Mouse (Mus musculus): ENCODE measurements at regions not wholly inside any gene's neighbourhood (a gene's known extent, or its start where the extent isn't known, plus 50 kb on each side); places are given as distances from the start of the nearest gene placed in this dataset.
"Not testable (repeated sequence)": the region's sequence is repeated elsewhere in the genome, so short reads cannot be mapped to it uniquely, and the experiment has no call there.

DNA sequence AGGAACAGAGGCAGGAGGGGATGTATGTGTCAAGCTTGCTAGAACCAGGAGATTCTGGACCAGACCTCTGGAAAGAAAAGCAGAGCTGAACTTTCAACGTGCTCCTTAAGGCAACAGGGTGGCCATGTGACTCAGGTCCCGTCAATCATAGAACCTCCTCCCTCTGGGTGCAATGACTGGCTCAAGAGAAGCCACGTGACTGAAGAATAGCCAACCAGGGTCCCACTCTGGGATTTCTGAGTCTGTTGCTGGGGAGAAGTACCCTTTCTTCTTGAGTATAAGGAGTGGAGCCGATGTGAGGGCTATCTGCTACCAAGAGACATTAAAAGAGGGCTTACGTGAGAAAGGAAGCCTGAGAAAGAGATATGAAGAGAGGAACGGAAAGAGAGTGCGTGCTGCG is 137.5 kb downstream of the Dicer1 start:
- no peak for DNase-seq (ENCODE audit: low spot score)
- Histone ChIP-seq H3K4me1 (ENCODE audit: control insufficient read depth, insufficient read depth, low read length) (peaks cover 9% of the 10 kb centered on the region; the same call in 1 of the 2 replicates), H3K9me3 (ENCODE audit: control insufficient read depth, low read length) (0 out of 2 replicates have a peak, but pooled peaks cover 7% of the 10 kb centered on the region), H3K36me3 (ENCODE audit: control insufficient read depth, insufficient read depth, low read length) (no peaks in the 10 kb centered on the region), H3K4me3 (ENCODE audit: low read depth, low read length) (no peak overlapping the region), H3K4me2 (ENCODE audit: low read depth, low read length) (no peak overlapping the region), H3K27ac (replicated peaks; ENCODE audit: low read depth, low read length) (no peak overlapping the region), H3K9ac (ENCODE audit: low read depth, low read length) (no peak overlapping the region), H3K27me3 (replicated peaks; ENCODE audit: control insufficient read depth, insufficient read depth, low read length) (no peaks in the 10 kb centered on the region)
- WGBS: 59% methylated on average over 8 of the region's 8 CpGs
- no peak for ATAC-seq (ENCODE audit: low read depth)

- Histone ChIP-seq H3K9ac (ENCODE audit: low read depth, low read length) (no peak overlapping the region), H3K36me3 (ENCODE audit: control insufficient read depth, insufficient read depth, low read length) (no peaks in the 10 kb centered on the region), H3K4me1 (ENCODE audit: control insufficient read depth, insufficient read depth, low read length) (peaks cover 7% of the 10 kb centered on the region; the same call in 1 of the 2 replicates), H3K27ac (replicated peaks; ENCODE audit: low read depth, low read length) (peak overlapping the region; percentile 61), H3K27me3 (replicated peaks; ENCODE audit: control insufficient read depth, insufficient read depth, low read length) (no peaks in the 10 kb centered on the region), H3K4me3 (ENCODE audit: low read depth, low read length) (no peak overlapping the region), H3K9me3 (ENCODE audit: control insufficient read depth, low read length) (0 out of 2 replicates have a peak, but pooled peaks cover 7% of the 10 kb centered on the region), H3K4me2 (ENCODE audit: low read depth, low read length) (peak overlapping the region; percentile 37)
- DNase-seq (ENCODE audit: low spot score) (peak; percentile 78), ATAC-seq (ENCODE audit: low read depth) (0 out of 2 replicates have a peak, but pooled peaks have one; percentile 24)
- 37% methylated on average over 19 of the region's 19 CpGs for WGBS
Observed at GRCm38 (mm10) chr12:104609767-104610166, 136.6 kb upstream of the Gsc start.

DNA sequence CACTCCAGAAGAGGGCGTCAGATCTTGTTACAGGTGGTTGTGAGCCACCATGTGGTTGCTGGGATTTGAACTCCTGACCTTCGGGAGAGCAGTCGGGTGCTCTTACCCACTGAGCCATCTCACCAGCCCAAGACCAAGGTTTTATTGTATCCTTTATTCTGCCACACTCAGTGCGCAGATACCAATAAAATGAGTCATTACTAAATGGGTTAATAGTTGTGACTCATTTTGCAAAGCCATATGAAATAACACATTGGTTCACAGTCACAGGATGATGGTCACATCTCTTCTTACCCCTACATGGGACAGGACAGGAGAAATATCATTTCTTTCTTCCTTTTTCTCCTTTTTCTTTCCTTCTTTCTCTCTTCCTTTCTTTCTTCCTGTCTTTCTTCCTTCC is 135.8 kb upstream of the Gsc start:
- not testable (repeated sequence) for H3K36me3 ChIP-seq (ENCODE audit: control insufficient read depth, insufficient read depth, low read length); H3K4me1 ChIP-seq (ENCODE audit: control insufficient read depth, insufficient read depth, low read length); H3K4me3 ChIP-seq (ENCODE audit: low read depth, low read length); DNase-seq (ENCODE audit: low spot score); H3K9ac ChIP-seq (ENCODE audit: low read depth, low read length); H3K4me2 ChIP-seq (ENCODE audit: low read depth, low read length); H3K27me3 ChIP-seq (replicated peaks; ENCODE audit: control insufficient read depth, insufficient read depth, low read length); ATAC-seq (ENCODE audit: low read depth); H3K27ac ChIP-seq (replicated peaks; ENCODE audit: low read depth, low read length); H3K9me3 ChIP-seq (ENCODE audit: control insufficient read depth, low read length)
- WGBS: 88% methylated on average over 3 of the region's 4 CpGs

DNA sequence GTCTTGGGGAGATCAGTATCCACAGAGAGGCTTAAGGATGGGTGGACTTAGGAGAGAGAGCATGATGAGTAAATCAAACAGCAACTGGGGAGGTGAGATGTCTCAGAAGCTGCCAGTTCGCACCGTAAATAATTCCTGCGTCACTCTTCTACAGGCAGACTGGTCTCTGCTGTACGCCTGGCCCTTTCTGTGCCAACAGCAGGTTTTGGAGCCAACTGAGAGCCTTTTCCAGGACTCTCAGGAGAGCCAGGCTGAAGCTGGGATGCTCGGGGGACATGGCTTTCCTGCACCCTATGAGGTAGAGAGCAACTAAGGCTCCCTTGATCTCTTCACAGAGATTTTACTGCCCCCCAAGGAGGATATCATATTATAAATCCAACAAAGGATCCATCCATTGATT is 134.3 kb upstream of the Gsc start:
- DNase-seq (ENCODE audit: low spot score) (no peak), ATAC-seq (ENCODE audit: low read depth) (no peak)
- Histone ChIP-seq H3K9me3 (ENCODE audit: control insufficient read depth, low read length) (0 out of 2 replicates have a peak, but pooled peaks cover 7% of the 10 kb centered on the region), H3K36me3 (ENCODE audit: control insufficient read depth, insufficient read depth, low read length) (no peaks in the 10 kb centered on the region), H3K27ac (replicated peaks; ENCODE audit: low read depth, low read length) (no peak overlapping the region), H3K4me3 (ENCODE audit: low read depth, low read length) (no peak overlapping the region), H3K9ac (ENCODE audit: low read depth, low read length) (no peak overlapping the region), H3K4me2 (ENCODE audit: low read depth, low read length) (no peak overlapping the region), H3K27me3 (replicated peaks; ENCODE audit: control insufficient read depth, insufficient read depth, low read length) (no peaks in the 10 kb centered on the region), H3K4me1 (ENCODE audit: control insufficient read depth, insufficient read depth, low read length) (peaks cover 7% of the 10 kb centered on the region; the same call in 1 of the 2 replicates)
- 86% methylated on average over 5 of the region's 5 CpGs for WGBS

- H3K4me1 ChIP-seq (ENCODE audit: control insufficient read depth, insufficient read depth, low read length): peaks cover 7% of the 10 kb centered on the region; the same call in 1 of the 2 replicates
- DNase-seq (ENCODE audit: low spot score): no peak
- no peak overlapping the region for H3K4me3 ChIP-seq (ENCODE audit: low read depth, low read length)
- no peaks in the 10 kb centered on the region for H3K36me3 ChIP-seq (ENCODE audit: control insufficient read depth, insufficient read depth, low read length)
- 0 out of 2 replicates have a peak, but pooled peaks cover 3% of the 10 kb centered on the region for H3K9me3 ChIP-seq (ENCODE audit: control insufficient read depth, low read length)
- no peak overlapping the region for H3K9ac ChIP-seq (ENCODE audit: low read depth, low read length)
- 64% methylated on average over 20 of the region's 24 CpGs for WGBS
- no peak overlapping the region for H3K4me2 ChIP-seq (ENCODE audit: low read depth, low read length)
- no peak overlapping the region for H3K27ac ChIP-seq (replicated peaks; ENCODE audit: low read depth, low read length)
- H3K27me3 ChIP-seq (replicated peaks; ENCODE audit: control insufficient read depth, insufficient read depth, low read length): no peaks in the 10 kb centered on the region
- ATAC-seq (ENCODE audit: low read depth): no peak
Observed at GRCm38 (mm10) chr12:104605535-104606399, 132.6 kb upstream of the Gsc start.

- H3K9me3 ChIP-seq (ENCODE audit: control insufficient read depth, low read length): 0 out of 2 replicates have a peak, but pooled peaks cover 3% of the 10 kb centered on the region
- WGBS: 69% methylated on average over 2 of the region's 2 CpGs
- H3K27ac ChIP-seq (replicated peaks; ENCODE audit: low read depth, low read length): no peak overlapping the region
- no peak overlapping the region for H3K9ac ChIP-seq (ENCODE audit: low read depth, low read length)
- H3K4me1 ChIP-seq (ENCODE audit: control insufficient read depth, insufficient read depth, low read length): peaks cover 7% of the 10 kb centered on the region
- no peak overlapping the region for H3K4me2 ChIP-seq (ENCODE audit: low read depth, low read length)
- H3K27me3 ChIP-seq (replicated peaks; ENCODE audit: control insufficient read depth, insufficient read depth, low read length): no peaks in the 10 kb centered on the region
- DNase-seq (ENCODE audit: low spot score) (no peak), ATAC-seq (ENCODE audit: low read depth) (no peak)
- H3K36me3 ChIP-seq (ENCODE audit: control insufficient read depth, insufficient read depth, low read length): no peaks in the 10 kb centered on the region
- H3K4me3 ChIP-seq (ENCODE audit: low read depth, low read length): no peak overlapping the region
Observed at GRCm38 (mm10) chr12:104598056-104598455, 124.9 kb upstream of the Gsc start.

DNA sequence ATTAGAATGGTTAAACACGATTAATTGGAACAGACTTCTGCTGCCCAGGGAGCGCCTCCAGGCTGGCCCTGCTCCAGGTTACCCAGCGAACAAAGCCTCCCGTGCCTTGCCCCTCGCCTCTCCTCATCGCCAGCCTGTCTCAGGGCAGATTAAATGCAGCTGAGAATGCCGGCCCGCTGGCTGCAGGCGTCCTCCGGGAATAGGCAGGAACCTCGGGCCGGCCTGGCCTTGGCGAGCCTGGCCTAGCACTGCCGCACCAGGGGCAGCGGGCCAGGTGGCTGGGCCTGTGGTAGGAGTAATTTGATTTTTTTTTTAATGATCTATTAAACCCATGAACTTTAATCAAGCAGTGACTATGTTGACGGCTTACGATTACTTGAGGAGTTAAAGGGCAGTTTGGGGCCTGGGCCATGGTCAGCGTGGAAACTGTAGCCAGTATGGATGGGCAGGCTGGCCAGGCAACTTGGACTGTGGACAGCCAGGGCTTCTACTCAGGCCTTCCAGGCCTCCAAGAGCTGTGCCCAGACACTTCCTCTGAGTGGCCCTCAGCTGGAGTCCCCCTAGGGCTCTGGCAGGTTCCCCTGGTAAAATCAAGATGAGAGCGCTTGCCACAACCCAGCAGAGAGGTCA is 120.5 kb upstream of the Gsc start:
- Histone ChIP-seq H3K4me3 (ENCODE audit: low read depth, low read length) (peak overlapping the region; percentile 4; the same call in 1 of the 2 replicates), H3K9ac (ENCODE audit: low read depth, low read length) (peak overlapping the region; percentile 36; the same call in 1 of the 2 replicates), H3K27ac (replicated peaks; ENCODE audit: low read depth, low read length) (no peak overlapping the region; the same call in 1 of the 2 replicates), H3K9me3 (ENCODE audit: control insufficient read depth, low read length) (no peaks in the 10 kb centered on the region), H3K27me3 (replicated peaks; ENCODE audit: control insufficient read depth, insufficient read depth, low read length) (no peaks in the 10 kb centered on the region; the same call in 1 of the 2 replicates), H3K4me2 (ENCODE audit: low read depth, low read length) (peak overlapping the region; percentile 39), H3K4me1 (ENCODE audit: control insufficient read depth, insufficient read depth, low read length) (peaks cover 19% of the 10 kb centered on the region), H3K36me3 (ENCODE audit: control insufficient read depth, insufficient read depth, low read length) (no peaks in the 10 kb centered on the region)
- DNase-seq (ENCODE audit: low spot score) (peak; percentile 84), ATAC-seq (ENCODE audit: low read depth) (peak; percentile 78)
- 30% methylated on average over 19 of the region's 19 CpGs for WGBS

GRCm38 (mm10) chr12:104592791-104593525 is 119.8 kb upstream of the Gsc start:
- Histone ChIP-seq H3K9ac (ENCODE audit: low read depth, low read length) (peak overlapping the region; percentile 36; the same call in 1 of the 2 replicates), H3K4me3 (ENCODE audit: low read depth, low read length) (peak overlapping the region; percentile 4; the same call in 1 of the 2 replicates), H3K4me2 (ENCODE audit: low read depth, low read length) (peak overlapping the region; percentile 39), H3K27ac (replicated peaks; ENCODE audit: low read depth, low read length) (no peak overlapping the region; the same call in 1 of the 2 replicates), H3K36me3 (ENCODE audit: control insufficient read depth, insufficient read depth, low read length) (no peaks in the 10 kb centered on the region), H3K27me3 (replicated peaks; ENCODE audit: control insufficient read depth, insufficient read depth, low read length) (no peaks in the 10 kb centered on the region; the same call in 1 of the 2 replicates), H3K9me3 (ENCODE audit: control insufficient read depth, low read length) (no peaks in the 10 kb centered on the region), H3K4me1 (ENCODE audit: control insufficient read depth, insufficient read depth, low read length) (peaks cover 19% of the 10 kb centered on the region)
- ATAC-seq (ENCODE audit: low read depth) (no peak; the same call in 1 of the 2 replicates), DNase-seq (ENCODE audit: low spot score) (no peak)
- 30% methylated on average over 19 of the region's 21 CpGs for WGBS
